ENCODE assay signal across 12 mouse cellular contexts in genomic region chr8:103235614-103236013, GRCm38 (mm10).
DNase-seq lines count a peak whose midpoint lies in the region; ATAC-seq and TF ChIP-seq lines count a peak whose summit lies in the region.
"Had no signal": no experiment of that assay in that cellular context is flagged by ENCODE, and none has a peak within 500 bp of the region (broad histone marks: within the 10 kb centered on the region; RNA-seq: fewer than 3 reads in every experiment).

No protein-coding gene starts in this region.

- intact Hi-C loops in heart, postnatal 10 days (cut with DNase I): no loop called here
- intact Hi-C loops in heart, postnatal 14 days (cut with DNase I): no loop called here

- H3K9me3 ChIP-seq in heart, embryonic 10.5 days: no peaks in the 10 kb centered on the region
- H3K9me3 ChIP-seq in lung, embryonic 16.5 days (ENCODE audit: control insufficient read depth, low read length): no peaks in the 10 kb centered on the region
- H3K9me3 ChIP-seq: hindbrain, embryonic 13.5 days had no signal

- no peaks in the 10 kb centered on the region for H3K27me3 ChIP-seq in heart, embryonic 10.5 days (ENCODE audit: insufficient read depth, poor library complexity, severe bottlenecking)
- H3K27me3 ChIP-seq in lung, embryonic 16.5 days (ENCODE audit: control insufficient read depth, insufficient read depth, low read depth, low read length): no peaks in the 10 kb centered on the region
- H3K27me3 ChIP-seq: hindbrain, embryonic 13.5 days had no signal

- 0 out of 2 replicates have a peak, but pooled peaks cover 6% of the 10 kb centered on the region for H3K4me1 ChIP-seq in heart, embryonic 10.5 days
- peaks cover 10% of the 10 kb centered on the region; the same call in 1 of the 2 replicates for H3K4me1 ChIP-seq in lung, embryonic 16.5 days (replicated peaks; ENCODE audit: control insufficient read depth, insufficient read depth, low read length)

- ATAC-seq in lung, embryonic 16.5 days (ENCODE audit: low read depth): peak; percentile 35
- ATAC-seq: forebrain, embryonic 16.5 days had no signal

- no peak for TF ChIP-seq POLR2A in brain, embryonic 14.5 days (IDR thresholded peaks at IDR 0.05; ENCODE audit: borderline replicate concordance, extremely low read depth, insufficient read depth, insufficient read length, poor library complexity, severe bottlenecking)

- H3K4me3 ChIP-seq in heart, embryonic 10.5 days: no peak overlapping the region
- H3K4me3 ChIP-seq in lung, embryonic 16.5 days (ENCODE audit: low read length): no peak overlapping the region
- H3K4me3 ChIP-seq: hindbrain, embryonic 13.5 days had no signal

- no peaks in the 10 kb centered on the region for H3K36me3 ChIP-seq in heart, embryonic 10.5 days
- H3K36me3 ChIP-seq in lung, embryonic 16.5 days (ENCODE audit: control insufficient read depth, insufficient read depth, low read length): no peaks in the 10 kb centered on the region
- H3K36me3 ChIP-seq: hindbrain, embryonic 13.5 days had no signal

- no peak overlapping the region for H3K4me2 ChIP-seq in lung, embryonic 16.5 days (ENCODE audit: low read depth, low read length)
- H3K4me2 ChIP-seq: hindbrain, embryonic 13.5 days had no signal

- H3K9ac ChIP-seq in lung, embryonic 16.5 days (ENCODE audit: low read length): no peak overlapping the region
- H3K9ac ChIP-seq: hindbrain, embryonic 13.5 days had no signal

- peak; percentile 56 to 59 for DNase-seq in heart, postnatal 10 days
- no peak for DNase-seq in heart, embryonic 10.5 days (ENCODE audit: low spot score)
- peak; percentile 20 for DNase-seq in brain, embryonic 14.5 days (ENCODE audit: low read depth)
- peak; percentile 11 to 45 for DNase-seq in heart, postnatal 14 days
- DNase-seq in thymus, postnatal 25 days: no peak
- DNase-seq in spleen, adult 12 weeks (ENCODE audit: low spot score): no peak
- no peak for DNase-seq in testis, postnatal 14 days (ENCODE audit: low spot score)
- DNase-seq: cerebellum, adult 11 months had no signal

- no peak overlapping the region for H3K27ac ChIP-seq in heart, embryonic 10.5 days
- peak overlapping the region; percentile 53 for H3K27ac ChIP-seq in lung, embryonic 16.5 days (ENCODE audit: low read length)
- H3K27ac ChIP-seq: hindbrain, embryonic 13.5 days; macrophage had no signal

- WGBS in heart, embryonic 10.5 days: 14% methylated on average over 1 of the region's 1 CpGs
- 24% methylated on average over 1 of the region's 1 CpGs for WGBS in lung, embryonic 16.5 days

- no peak for TF ChIP-seq CTCF in brain, embryonic 14.5 days (IDR thresholded peaks at IDR 0.05; ENCODE audit: borderline replicate concordance, extremely low read depth, insufficient read depth, insufficient read length)

Comparison
In these comparisons a context has a peak if more than half of its experiments do, and no peak if none do; other contexts are left out.
1. DNase-seq: peak in heart, postnatal 10 days (2 of 2), brain, embryonic 14.5 days (single experiment) and heart, postnatal 14 days (2 of 2); none in heart, embryonic 10.5 days (single experiment), thymus, postnatal 25 days (single experiment), spleen, adult 12 weeks (single experiment) and testis, postnatal 14 days (single experiment).